Mouse (Mus musculus): ENCODE data around the gene Gprin1. TPM values are rescaled to one million over a fixed set of nuclear protein-coding genes. Genes with fewer than 3 reads are reported as not detected.

Gprin1 gene
- total RNA-seq, 2 experiments from 2014 or later: 135 to 142 TPM

DNA sequence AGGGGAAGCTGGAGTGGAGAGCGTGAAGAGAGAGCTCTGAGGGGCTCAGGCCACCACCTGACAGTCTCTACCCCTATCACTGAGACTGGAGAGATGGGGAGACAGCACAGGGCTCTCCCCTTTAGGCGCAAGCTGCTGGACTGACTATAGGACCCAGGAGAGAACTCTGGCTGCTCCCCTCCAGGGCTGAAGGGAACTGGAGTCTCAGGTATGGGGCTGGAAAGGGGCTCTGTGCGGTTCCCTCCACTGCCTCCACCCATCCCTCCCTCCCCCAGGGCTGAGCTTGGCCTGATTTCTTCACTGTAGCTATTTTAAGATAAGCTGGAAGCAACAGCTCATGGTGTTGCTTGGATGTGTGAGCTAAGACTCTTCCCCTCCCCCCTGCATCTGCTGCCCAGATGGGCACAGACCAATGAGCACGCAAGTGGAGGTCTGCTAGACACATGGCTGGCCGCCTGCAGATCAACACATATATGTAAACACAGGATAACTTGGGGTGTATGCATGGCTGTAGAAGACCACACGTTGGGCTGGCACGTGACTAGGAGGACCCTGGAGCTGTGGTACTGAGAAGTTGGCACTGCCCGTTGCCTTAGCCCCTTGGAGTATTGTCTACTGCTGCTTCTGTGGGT is 10.6 kb upstream of the Gprin1 start:
- DNase-seq: peak; percentile 79 to 80

DNA sequence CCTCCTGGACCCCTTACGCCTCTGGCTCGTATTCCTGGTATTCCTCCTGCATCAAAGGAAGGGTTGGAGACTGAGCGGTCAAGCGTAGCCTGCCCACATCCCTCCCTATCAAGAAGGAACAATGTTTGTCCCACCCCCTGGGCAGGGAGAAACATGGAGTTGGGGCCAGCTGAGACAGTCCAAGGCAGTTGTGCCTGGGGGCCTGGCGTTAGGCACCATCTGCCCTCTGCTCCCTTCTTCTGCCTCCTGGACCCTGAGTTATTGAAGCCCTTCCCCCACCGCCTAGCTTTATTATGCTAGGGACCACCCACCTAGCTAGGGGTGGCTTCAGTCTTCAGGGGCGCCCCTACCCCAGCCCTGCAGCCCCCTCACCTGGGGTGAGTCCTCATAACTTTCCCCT is 9.8 kb upstream of the Gprin1 start:
- DNase-seq: no peak

DNA sequence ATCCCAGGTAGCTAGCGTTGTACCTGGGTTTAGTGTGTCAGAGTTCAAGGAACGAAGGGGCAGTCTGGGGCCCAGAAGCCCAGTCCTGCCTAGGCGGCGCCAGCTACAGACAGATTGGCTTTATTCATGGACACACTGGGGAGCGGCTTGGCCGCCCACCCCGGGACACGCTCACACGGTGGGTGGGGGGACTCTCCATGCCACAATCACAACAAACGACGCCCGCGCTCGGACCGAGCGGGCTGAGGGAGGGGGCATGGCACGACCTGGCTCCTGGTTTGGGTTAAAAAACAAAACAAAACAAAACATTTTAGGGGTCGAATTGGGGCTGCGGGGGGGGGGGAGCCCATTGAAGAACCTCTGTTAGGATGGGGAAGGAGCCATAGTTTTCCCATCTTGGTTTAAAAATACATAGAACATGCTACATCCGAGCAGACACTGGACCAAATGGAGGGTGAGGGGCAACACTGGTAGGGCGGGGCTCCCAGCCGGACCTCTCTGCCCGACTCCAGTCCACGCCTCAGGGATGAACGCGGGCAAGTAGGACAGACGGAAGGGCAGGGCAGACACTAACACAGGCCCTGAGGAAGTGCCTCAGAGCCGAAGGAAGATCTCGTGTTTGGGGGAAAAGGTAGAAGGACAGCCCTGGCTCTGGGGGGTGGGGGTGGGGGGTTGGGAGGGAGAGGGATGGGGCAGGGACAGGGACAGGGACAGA is 9.2 kb upstream of the Gprin1 start:
- no peak for DNase-seq

DNA sequence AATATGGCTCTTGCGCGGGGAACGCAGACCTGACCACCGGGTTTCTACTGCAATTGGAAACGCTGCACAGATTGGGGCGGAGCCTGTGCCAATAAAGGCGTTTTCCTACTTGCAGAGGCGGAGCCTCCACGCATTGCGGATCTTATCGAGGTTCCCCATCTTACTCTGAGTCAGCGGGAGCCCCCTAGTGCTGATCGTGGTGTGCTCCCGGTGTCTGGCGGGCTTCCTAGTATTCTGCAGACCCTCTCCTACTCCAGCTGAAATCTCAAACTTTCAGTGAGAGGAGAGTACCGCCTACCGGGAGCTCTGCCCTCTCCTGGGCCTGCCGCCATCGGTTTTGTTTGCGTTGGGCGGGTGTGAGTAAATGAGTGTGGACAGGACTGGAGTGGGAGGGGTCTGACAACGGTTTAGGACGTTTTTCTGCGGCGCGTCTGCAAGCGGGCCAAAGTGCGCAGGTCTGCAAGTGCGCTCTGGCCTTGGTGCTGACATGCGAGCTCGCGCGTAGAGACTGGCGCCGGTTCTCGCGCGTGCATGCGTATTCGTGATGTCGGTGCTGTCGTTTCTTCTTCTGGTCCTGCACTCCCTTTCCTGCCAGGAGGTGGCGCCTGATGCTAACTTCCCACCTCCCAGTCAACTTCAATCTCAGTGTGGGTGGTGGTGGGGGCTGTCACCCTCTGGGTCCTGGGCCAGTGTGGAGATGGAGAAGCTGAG is 8.5 kb upstream of the Gprin1 start:
- DNase-seq: peak; percentile 85 to 90

DNA sequence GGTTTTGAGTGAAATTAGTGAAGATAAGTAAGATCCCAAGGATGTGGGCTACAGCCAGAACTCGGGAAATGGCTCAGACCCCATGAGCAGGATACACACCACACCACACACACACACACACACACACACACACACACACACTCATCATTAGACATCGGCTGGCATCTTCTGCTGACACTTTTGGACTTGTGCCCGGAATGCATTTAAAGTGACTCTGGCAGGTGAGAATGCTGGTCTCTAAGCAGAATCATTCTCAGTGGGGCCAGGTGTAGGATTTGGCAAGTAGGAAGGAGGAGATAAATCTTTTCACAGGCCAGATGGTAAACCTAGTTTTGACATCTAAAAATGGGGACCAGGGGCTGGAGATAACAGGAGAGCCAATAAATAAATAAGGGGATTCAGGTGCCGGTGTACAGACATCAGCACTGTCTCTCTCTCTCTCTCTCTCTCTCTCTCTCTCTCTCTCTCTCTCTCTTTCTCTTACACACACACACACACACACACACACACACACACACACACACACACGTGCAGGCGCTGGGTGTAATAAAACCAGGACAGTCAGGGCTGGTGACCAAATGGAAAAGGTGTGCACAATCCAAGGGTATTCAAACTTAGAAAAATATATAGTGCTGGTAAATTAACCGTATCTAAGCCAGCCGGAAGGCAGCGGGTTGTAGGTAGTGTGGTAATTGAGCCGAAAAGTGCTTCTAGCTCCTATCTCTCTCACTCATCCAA is 7.6 kb upstream of the Gprin1 start:
- no peak for DNase-seq

DNA sequence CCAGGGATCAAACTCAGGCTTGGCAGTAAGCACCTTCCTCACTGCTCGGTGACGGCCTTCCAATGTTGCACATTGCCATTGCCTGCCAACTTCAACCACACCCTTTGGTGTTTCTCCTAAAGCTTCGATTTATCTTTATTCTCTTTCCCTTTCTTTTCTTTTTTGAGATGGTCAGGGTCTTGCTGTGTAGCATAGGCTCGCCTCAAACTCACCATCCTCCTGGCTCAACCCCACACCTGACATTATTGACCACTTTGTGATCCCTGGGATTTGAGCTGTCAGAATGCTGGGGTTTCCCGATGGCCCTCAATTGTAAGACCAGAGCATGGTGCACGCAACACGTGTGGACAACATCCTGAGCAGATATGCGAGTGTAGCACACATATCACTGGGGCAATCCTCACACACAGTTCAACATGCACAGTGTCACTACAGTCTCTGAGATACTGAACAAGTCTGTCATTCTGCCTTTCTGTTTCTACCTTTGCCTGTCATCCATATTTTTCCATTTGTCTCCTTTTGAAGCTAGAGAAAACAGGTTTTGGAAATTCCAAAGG is 6.6 kb upstream of the Gprin1 start:
- DNase-seq: no peak

DNA sequence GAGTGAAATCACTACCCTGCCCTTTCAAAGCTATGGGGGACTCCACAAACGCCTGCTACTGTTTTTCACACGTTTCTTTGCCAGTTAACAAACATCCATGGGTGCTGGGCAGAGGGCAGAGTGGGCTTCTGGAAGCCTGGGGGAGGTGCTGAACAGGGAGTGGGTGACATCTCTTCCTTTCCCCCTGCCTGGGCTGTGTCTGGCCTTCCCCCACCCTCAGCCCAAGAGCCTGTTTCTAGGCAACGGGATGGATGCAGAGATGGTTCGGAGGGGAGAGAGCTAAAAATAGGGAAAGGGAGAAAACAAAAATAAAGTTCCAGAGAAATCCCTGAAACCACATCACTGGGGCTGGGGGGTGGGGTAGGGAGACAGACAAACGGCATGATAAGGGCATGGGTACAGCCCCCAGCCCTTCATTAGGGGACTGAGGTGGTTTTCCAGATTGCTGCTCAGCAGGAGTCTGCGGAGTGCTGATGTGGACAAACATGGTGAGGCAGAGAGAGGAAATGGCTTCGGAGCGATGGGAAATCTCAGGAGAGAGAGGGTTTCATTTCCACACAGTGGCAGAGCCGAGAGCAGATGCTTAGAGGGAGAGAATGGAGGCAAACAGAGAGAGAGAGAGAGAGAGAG is 5.6 kb upstream of the Gprin1 start:
- DNase-seq: peak in 1 of 2 experiments; percentile 65

DNA sequence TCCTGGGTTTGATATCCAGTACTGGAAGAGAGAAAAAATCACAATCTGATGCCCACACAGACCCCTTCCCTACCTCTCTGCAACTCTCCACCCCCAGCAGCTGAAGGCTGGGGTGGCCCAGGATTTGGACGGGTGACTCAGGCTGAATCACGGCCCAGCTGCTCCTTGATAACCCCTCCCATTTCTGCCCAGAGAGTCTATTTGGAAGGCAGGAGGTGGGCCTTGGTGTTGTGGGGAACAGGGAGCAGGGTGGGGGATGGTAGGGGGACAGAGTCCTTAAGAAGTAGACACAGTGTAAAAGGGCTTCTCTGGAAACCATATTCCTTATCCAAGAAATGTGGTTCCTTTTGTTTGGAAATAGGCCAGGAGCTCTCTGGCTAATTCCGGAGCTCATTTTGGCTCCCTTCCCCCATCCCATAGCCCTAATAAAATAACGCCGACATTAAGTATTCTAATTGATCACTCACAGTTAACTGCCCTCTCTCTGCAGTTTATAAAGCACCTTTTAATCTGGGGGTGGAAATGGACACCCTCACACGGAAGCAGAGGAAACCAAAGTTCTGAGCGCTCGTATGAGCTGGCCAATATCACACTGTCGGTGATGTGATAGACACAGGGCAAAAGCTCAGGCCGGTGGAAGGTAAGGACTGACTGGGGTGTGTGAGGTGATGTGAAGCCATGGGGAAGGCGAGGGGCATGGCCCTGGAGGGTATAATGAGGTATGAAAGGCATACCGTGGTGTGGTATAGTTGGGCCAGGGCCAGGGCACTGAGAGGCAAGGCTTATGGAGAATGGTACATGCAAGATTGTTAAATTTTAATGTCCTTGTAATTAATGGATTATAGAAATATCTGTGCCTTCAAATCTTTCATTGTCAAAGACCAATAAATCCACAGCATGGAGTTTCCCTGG is 4.8 kb upstream of the Gprin1 start:
- no peak for DNase-seq

DNA sequence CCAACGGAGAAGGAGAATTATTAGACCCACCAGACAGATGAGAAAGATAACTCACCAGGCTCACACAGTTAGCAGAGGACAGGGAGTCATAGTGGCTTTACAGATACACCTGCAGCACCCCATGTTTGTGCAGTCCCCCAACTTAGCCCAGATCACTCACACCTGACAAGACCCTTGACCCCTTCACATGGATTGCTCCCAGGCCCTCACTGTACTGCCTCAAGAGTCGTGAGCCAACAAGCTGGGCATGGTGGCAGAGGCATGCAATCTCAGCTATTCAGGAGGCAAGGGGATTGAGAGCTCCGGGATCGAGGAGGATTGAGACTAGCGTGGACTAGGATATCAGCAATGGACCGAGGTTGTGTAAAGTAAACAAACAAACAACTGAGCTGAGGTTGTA is 4.1 kb upstream of the Gprin1 start:
- no peak for DNase-seq

DNA sequence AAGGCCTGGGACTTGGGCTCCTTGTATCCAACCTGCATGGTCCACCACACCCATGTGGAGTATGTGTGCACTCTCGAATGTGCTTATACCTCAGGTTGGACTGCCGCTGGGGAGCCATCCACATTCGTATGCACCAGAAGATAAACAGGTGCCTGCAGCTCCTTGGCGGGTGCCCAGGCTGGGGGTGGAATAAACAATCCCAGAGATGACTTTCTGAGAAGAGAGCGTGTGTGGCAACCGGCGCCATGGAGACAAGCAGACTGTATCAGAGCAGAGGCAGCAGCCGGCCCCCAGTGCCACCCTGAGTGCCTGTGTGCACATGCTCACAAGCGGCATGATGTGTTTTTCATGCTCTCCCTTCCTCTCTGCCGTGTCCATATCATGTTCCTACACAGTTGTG is 3.0 kb upstream of the Gprin1 start:
- DNase-seq: peak; percentile 87 to 90

DNA sequence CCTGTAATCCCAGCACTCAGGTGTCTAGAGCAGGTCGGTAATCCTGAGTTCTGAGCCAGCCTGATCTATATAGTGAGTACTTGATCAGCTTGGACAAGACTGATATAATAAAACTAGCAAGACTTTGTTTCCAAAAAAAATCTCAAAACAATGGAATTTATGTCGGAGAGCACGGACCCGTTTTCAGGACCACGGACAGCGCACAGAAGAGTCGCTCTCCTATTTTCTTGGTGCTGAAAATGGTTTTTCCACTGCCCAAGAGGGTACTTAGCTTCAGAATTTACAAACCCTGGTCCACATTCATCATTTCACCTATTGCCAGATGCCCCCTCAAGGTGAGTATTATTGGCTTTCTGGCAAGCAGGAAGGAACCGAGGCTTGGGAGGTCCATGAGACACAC is 1.0 kb upstream of the Gprin1 start:
- no peak for DNase-seq

DNA sequence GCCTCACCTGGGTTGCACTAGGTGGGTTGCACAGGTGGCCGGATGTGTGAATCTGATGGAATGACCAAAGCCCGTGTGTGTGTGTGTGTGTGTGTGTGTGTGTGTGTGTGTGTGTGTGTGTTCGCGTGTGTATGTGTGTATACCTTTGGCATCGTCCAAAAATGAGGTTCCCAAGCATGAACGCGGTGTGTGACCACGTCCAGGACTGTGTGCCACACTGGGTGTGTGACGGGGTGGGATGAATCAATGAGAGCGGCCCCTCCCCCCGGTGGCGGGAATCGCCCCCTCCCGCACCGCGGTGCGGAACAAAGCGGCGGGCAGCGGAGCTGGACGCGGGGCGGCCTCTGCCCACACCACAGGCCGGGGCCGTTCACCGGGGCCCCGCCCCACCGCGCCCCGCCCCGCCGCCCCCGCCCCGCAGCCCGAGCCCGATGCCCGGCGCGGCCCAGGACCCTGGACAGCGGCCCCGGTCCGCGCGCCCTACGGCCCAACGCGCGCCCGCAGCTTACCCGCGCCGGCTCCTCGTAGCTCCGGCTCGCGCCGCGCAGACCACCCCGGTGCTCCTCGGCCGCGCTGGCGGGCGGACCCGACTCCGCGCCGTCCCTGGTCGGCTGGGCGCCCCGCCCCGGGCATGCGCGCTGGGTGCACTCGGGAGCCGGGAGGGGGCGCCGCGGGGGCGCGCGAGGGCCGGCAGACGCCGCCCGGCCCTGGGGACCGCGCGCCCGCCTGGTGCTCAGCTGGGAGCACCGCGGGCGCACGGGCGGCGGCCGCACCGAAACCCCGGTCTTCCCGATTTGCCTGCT is 412 bp downstream of the Gprin1 start:
- peak; percentile 70 to 73 for DNase-seq

DNA sequence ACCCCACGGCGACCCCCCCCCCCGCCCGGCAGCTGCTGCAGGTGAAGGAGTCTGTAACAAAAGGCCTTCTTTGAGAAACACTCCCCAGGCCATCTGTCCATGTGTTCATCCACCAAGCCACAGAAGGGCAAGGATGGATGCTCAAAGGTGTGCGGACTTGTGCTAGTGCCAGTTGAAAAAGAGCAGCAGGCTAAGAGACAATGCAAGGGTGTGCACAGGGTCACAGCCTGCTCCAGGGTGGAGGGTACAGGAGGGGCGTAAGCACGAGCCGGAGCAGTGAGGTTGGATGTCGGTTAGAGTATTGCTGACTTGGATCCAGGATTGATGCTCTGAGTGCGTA is 983 bp downstream of the Gprin1 start:
- DNase-seq: no peak

DNA sequence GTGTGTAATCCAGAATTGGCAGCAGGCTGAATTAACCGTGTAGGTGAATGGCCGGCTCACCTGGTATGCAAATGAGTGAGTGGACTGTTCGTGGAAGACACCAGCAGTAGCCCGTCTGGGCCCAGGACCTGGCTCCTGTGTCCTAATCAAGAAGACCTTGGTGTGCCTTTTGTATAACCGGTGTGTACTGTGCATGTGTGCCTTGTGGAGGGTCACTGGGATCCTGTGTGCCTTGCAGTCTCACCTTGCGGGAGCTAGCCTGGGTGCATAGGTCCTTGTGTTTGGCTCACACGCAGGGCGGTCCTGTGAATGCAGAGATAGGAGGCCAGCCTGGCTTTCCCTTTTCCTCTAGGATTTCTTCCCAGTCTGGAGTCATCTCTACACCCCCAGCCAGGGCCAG is 1.5 kb downstream of the Gprin1 start:
- no peak for DNase-seq

DNA sequence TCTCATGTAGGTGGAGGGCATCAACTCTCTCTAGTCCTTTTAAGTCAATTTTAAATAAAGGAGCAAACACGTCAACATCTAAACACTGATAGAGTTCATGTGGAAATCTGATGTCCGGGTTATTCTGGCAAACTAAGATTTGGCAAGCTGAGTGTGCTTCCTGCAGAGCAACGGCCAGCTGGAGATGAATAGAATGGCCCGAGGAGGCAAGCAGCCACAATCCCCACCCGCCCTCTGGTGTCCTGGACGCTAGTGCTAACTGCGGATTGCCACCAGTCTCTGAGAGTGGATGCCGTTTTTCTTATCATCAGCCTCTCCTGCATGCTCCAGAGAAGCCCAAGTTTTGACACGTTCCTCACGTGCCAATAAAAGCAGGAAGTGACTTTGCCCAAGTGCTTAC is 2.8 kb downstream of the Gprin1 start:
- no peak for DNase-seq

DNA sequence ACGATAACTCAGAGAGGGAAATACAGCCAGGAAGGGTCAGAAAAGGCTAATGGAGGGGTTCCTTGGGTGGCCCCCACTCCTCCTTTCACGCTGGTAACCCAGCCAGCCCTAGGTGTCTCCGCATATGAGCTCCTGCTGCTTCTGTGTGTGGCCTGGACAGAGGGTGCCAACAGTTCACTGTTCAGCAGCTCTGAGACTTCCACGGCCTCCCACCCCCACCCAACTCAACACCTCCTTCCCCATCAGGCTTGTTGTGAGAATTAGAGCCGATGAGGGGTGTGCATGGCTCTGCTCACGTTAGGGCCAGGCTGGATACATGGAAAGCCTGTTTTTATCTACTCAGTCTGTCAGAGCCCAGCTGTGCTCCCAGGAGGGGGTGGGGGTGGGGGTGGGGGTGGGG is 3.6 kb downstream of the Gprin1 start:
- no peak for DNase-seq

DNA sequence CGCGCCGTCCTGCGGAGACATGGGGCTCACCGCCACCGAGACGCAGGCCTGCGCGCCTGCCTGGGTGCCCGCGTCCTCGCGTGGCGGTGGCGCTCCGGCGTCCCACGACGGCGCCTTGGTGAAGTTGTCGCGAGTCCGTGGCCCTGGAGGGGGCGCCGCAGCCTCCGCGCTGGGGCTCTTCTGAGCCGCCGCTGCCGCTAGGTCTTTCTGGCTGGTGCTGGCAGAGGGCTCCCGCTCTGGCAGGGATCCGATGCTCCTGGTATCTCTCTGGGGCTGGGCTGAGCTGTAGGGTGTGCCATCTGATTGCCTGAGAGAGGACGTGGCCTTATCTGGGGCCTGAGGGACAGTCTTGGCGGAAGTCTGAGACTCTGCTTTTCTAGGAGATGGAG is 11.5 kb downstream of the Gprin1 start:
- no peak for DNase-seq

DNA sequence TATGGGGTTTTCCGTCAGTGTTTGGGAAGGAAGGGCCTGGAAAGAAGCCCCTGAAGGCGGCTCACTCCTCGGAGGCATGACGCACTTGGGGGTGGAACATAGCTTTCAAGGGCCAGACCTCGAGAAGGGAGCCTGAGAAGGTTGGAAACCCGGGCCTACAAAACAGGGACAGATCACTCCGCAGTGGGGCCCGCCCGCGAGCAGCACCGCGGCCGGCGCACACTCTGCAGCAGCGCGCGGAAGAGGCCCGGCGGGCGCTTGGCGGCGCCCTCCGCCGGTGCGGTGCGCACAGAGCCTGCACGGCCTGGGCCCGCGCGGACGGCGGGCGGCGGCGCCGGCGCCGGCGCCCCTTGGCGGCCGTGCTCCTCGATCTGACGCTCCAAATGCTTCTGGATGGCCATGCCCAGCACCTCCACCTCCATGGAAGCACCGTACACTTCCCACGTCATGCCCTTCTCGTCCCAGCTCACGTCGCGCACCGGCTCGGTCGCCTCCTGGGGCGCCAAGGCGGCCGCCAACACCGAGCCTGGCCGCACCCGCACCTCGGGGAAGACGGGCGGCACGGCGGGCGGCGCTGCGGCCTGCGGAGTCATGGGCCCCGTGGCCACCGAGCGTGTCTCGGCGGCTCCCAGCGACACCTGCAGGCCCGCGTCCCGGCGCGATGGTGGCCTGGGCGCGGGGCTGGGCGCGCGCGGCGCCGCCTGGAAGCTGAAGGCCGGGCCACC is 12.0 kb downstream of the Gprin1 start:
- no peak for DNase-seq

DNA sequence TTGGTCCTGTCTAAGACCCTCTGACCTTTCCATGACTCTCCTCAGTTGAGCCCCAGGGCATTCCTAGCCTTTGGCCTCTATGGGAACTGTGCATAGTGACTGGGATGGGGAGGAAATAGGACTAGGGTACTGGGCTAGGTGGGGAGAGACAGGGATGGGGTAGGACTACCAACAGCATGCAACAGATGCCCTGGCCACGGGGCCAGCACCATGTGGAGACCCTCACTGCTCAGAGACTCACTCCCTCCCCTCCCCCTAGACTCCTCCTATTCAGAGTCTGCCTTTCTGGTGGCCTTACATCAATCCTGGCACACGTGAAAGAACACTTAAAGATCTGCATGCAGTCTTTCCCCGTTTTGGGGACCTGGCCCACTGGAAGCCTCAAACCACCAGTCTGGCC is 12.7 kb downstream of the Gprin1 start:
- no peak for DNase-seq

DNA sequence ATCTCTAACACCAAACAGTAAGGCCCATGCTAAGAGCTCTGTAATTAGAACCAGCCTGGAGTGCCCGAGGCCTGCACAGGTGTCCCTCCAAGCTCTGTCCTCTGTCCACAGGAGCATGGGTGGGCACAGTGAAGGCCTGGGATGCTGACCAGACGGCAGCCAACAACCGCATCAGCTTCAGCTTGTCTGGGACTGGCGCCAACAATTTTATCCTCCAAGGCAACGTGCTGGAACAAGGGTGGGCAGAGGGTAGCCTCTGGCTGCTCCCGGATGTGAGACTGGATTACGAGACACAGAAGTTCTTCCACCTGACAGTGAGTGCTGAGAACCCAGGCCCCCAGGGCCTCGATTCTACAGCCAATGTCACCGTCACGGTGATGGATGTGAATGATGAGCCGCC is 23.5 kb downstream of the Gprin1 start:
- no peak for DNase-seq

All from layer of hippocampus, postnatal 36 days (tissue).